Mouse (Mus musculus) adipocyte (in vitro differentiated cells): ENCODE measurements around the gene Olfr524.

Source experiments
- DNase-seq: peaks from one replicate; pipeline ENCODE4 v3.0.0-alpha.2; 2016; ENCODE audit warnings: low spot score

The Olfr524 gene

DNA sequence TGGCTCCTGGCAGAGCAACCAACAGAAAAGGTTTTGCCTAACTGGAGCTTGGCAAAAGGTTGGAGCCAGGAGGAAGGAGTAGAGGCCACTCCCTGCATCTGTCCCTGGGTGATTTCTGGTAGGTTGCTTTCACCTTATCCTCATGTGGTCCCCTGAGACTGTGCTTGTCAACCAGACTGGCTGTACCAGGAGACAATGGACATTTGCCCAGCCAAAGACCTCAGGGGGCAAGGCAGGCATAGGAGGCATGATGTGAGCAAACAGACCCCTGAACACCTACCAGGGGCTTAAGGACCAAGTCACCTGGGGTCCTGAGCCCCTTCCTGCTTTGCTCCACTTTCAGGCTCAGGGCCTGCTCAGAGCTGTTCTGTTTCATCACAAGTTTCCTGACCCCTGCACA, at the start of gene Olfr524:
TSS of gene Olfr524 (minus strand) at position 101 of the 400 bp plus-strand sequence.
- DNase-seq, result no peak

DNA sequence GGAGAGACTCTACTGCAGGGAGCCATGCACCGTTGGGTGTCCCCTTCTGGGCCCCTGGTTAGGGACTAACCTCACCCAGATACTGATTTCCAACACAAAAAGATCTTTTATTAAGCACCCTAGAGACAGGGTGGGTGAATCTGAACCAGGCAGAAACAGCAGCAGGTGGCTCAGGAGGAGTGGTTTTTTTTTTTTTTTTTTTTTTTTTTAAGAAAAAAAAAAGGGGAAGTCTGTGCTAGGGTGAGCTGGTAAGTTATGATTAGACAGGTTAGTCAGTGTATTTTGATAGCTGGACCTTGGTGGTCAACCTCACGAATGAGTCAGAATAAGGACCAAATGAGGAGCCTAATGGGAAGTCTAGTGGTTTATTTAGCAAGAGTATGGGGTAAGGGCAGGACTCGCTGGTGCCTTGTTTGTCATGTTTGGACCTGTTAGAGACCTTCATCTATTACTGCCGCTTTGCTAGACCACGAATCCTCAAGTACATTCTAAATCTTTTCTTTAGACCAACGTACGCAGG, 48.1 kb upstream of the Olfr524 start:
- no peak for DNase-seq

DNA sequence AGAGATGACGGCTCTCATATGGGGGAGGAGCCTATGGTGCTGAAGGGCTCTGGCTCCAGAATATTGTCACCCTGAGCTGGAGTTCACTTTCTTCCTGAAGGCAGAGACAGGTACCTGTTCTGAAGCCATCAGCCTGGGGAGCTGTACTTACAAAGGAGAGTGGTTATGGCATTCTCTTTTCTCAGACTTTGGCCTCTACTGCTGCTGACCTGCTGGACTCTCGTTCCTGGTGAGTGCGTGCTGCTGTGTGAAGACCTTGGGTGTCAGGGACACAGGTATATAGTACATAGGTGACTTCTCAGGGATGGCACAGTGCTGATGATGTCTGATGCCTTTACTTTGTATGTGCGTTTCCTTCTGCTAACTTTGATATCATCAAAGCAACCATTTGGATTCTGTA, 41.5 kb upstream of the Olfr524 start, which contains the start of gene 5830411N06Rik:
TSS of gene 5830411N06Rik (plus strand) at position 69 of the 400 bp plus-strand sequence.
- no peak for DNase-seq

DNA sequence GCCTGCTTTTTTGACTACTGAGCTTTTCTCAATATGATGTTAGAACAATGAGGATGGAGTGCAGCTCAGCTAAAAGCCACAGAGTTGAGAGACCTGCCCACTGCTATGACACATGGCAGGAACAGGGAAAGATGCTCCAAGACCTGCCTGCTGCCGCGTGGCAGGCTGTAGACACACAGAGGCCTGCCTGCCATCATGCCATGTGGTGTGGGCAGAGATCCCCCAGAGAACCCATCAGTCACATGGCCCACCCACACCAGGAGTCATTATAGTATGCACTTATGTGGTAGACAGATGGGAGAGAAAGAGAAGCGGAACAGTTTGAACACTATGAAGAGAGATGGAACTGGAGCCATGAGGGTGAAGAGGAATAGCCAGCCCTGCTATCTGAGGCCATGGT, 27.9 kb upstream of the Olfr524 start:
- no peak for DNase-seq

DNA sequence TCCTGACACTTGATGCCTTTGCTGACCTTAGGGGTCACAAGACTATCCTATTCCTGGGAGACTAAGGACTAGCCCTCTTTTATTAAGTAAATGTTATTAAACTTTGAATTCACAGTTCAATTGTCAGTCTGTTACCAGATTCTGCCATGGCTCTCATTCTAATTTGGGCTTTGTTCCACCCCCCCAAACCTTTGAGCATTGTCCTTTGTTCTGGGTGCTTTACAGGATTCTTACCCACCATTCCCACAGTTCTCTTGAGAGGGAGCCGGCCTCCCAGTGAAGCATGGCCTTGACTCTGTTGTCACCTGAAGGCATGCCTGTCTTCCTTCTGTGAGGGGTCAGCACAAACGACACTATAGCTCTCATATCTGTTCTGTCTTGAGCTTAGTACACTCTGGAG, 25.3 kb upstream of the Olfr524 start:
- no peak for DNase-seq

DNA sequence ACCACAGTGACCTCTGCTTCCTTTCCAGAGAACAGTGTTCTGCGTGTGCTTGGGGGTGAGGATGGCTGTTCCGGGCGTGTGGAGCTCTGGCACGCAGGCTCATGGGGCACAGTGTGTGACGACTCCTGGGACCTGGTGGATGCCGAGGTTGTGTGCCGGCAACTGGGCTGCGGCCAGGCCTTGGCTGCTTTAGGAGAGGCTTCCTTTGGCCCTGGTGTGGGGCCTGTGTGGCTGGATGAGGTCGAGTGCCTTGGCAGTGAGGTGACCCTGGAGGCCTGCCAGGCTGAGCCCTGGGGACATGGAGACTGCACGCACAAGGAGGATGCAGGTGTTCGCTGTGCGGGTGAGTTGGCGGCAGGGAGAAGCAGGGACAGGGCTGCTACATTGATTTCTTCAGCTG, 22.7 kb upstream of the Olfr524 start:
- DNase-seq, result no peak

DNA sequence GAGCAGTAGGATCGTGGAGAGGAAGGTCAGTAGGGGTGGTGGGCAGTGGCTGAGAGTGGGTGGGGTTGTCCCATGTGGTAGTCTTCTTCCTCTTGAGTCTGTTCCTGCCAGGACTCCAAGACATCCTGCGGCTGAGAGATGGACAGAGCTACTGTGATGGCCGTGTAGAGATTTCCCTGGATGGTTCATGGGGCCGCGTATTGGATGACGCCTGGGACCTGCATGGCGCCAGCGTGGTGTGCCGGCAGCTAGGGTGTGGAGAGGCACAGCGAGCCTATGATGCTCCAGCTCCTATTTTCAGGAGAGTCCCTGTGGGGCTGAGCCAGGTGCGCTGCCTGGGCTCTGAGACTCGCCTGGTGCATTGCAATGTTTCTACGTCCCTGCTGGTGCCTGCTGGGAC, 18.4 kb upstream of the Olfr524 start:
- no peak for DNase-seq

DNA sequence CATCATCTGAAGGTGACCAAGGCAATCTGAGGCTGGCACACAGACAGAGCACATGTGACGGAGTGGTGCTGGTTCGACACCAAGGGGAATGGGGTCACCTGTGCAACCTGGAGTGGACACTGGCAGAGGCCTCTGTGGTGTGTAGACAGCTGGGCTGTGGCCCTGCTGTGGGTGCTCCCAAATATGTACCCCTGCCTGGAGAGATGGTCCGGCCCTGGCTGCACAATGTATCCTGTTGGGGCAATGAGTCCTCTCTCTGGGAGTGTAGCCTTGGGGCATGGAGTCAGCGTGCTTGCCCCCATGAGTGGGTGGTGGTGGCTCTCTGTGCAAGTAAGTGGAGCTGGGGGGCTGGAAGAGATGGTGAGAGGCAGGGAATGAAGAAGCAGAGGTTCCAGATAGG, 14.6 kb upstream of the Olfr524 start:
- no peak for DNase-seq

DNA sequence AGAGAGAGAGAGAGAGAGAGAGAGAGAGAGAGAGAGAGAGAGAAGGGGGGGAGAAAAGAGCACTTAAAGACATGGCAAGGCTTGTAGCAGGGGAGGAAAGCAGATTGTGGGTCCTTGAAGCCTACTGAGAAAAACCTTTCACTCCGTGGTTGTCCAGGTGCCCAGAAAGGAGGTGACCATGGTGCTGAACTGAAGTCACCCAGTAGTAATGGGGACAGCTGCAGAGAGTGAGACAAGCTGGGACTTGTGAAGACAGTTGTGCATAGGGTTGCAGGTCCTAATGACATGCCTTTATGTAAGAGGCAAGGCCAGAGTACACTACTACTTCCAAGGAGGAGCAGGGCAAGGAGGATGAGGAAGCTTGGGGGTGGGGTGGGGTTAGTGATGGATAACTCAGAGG, 13.5 kb upstream of the Olfr524 start:
- peak; percentile 19 for DNase-seq

DNA sequence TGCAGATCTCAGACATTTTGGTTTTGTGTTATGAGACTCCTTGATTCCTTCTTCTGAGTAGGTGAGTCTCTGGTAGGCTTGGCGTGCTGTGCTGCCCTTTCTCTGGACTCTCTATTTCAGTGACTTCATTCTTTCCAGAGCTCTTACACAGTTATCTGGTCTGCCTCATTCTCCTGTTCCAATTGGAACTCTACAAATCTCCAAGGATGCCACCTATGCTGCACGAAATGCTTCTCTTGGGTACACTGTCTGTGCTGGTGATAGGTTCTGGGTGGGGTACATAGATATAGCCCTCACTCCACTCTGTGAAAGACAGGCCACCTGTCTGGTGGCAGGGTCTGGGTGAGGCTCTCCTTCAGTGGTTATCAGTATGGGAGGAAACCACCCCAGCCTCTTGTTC, 12.2 kb upstream of the Olfr524 start, which contains the start of gene Cd163l1:
TSS of gene Cd163l1 (plus strand) at position 301 of the 400 bp plus-strand sequence.
- no peak for DNase-seq

DNA sequence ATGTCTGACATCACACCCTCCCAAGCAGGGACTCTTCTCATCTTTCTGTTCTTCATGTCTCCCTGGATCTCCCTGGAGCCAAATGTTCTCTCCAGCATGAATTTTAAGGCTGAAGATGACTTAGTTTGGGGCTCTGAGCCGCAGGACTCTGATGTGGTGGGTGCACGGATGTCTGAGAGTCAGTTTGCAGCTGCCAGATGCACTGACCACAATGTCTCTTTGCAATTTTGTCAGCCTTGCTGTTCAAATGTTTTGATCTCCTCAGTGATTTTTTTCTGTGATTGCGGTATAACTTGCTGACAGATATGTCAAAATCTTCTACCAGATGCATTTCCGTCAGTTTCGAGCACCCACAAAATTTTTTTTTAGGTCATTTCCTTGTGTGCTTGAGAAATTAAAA, 8.1 kb upstream of the Olfr524 start:
- no peak for DNase-seq

DNA sequence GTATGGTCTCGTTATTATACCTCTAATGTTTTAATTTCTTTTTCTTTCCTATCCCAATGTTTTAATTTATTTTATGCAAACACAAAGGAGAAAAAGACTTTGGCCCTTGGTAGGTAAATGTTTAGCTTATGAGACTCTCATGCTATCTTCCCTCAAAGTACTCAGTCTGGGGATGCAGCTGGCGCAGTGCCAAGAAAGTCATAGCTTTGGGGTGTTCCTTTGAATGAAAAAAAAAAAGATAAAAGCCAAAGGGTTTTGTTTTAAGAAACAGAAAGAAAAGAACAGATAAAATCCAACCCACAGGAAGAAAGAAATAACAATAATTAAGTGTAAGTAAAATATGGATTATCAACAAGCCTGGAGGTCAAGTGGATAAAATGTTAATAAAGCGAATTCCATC, 2.9 kb upstream of the Olfr524 start:
- no peak for DNase-seq

DNA sequence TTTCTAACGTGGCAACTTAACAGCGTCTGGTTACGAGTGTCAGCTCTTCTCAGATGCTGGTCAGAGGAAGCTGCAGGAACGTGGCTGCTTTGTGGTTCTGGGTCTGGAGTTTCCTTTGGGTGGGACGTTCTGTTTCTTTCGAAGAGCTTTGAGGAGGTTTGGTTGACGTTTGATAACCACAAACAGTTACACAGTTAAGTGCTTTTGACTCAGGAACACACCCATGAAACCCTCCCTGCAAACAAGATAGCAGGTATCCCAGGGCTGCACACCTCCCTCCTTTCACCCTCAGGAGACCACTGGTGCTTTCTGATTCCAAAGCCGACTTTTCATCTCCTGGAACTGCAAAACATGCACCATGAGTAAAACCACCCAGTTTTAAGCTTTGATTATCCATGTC, 2.4 kb upstream of the Olfr524 start:
- DNase-seq, result no peak

DNA sequence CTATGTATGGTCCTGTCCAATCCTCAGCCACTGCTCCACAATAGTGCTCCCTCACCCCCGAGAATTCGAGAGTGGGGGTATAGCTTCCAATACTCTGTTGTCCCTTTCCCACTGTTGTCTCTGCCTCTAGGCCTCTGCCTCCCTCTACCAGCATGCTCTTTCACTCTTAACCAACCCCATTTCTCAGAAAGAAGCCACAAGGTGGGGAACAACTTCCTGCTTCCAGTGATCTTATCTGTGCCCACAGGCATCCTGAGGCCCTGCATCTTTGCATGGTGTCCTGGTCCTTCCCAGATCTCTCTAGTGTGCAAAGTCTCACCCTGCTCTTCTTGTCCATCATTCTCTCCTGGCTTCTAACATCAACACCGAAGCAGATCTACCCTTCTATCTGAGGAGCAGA, 1.1 kb upstream of the Olfr524 start:
- no peak for DNase-seq

DNA sequence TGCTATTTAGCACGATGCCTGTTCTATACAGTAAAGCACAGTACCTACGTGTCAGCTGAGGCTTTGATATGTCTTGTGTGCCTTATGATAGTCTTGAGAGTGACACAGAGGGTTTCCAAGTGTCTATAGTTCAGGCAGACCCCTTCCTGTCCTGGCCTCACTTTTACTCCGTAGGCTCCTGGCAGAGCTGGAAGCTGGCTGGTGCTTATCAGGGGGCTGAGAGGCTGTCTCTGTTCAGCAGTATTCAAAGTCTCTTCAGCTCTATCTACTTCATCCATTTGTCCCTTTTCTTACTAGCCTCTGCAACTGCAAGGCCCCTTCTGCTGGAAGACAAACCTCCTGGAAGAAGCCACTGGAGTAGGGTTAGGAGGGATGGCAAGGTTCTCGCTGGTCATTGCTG, 4.7 kb downstream of the Olfr524 start:
- DNase-seq, result no peak

DNA sequence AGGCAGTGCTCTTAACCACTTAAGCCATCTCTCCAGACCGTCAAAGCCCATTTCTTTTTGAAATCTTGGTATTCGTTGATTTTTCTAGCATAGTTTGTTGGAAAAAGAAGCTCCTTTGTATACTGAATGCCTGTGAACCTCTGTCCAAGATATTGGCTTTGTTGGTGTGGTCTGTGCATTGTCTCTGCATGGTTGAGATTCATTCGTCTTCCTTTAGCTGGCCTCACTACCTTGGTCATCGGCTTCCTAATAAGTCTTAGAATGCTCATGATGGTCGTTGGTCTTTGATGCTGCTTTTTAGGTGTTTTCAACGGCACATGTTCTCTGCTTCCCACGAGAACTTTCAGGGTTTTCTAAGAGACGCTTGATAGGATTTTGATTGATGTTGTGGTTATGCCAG, 9.8 kb downstream of the Olfr524 start:
- no peak for DNase-seq

DNA sequence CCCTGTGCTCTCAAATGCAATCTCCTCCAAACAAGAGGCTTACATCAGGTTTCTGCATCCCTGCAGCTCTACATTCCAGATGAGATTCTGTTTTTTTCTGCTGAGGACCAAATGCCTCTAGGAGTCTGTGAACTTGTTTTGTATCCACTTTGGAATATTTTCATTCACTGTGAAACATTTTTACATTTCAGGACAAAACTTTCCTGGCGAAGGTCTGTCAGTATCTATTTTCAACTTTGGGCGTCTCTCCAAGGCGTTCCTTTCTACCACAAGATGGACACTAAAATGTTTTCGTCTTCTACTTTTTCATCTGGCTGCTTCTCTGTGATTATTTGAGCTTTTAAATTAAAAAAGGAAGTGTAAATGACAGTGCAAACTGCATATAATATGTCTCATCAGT, 11.7 kb downstream of the Olfr524 start:
- DNase-seq, result no peak

DNA sequence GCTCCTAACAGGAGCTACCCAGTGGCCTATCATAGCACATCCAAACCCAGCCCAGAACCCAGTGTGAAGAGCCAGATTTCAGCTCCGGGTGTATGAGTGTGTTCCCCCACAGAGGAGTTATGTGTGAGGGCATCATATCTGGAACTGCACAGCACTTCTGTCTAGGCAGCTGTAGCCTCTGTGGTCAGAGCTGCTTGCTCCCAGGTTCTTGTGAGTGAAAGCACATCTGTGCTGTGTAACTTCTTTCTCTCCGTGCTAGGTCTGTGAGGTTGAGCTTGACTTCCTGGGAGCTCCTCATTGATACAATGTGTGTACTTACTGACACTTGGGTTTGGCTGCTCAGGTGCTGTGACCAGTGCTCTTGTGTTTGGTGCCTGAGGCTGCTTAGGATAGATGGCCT, 12.9 kb downstream of the Olfr524 start:
- DNase-seq, result no peak

DNA sequence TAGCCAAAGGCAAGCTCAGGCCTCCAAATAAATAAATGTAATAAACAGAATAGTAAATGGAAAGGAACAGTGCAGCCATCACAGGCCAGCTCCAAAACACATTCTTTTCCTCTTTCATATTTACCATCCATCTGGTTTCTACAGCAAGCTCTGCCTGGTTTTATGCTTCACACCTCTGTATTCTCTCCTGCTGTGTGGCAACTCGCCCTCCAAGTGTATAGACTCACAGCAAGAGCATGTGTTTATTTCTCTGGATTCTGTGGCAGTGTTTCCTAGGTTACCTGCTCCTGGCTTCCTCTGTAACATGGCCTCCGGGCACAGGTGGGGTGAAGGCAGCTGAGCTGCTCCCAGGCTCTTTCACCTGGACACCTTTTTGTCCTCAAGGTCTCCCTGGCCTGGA, 13.3 kb downstream of the Olfr524 start:
- DNase-seq, result no peak

DNA sequence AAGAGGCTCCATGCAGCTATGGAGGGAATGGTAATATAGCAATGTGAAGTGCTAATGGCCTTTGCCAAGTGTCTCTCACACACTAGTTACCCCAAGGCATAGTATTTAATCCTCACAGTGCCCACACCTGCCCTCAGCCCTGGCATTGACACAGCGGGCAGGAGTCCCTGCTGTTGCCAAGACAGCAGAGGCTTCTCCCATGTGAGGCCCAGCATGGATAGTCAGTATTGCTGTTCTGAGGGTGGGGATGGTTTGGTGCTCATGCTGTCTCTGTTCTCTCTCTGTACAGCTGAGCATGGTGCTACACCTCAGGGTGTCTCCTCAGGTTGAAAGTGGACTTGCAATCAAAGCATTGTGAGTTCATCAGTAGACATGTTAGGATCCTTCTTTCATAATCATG, 15.3 kb downstream of the Olfr524 start:
- DNase-seq, result no peak

DNA sequence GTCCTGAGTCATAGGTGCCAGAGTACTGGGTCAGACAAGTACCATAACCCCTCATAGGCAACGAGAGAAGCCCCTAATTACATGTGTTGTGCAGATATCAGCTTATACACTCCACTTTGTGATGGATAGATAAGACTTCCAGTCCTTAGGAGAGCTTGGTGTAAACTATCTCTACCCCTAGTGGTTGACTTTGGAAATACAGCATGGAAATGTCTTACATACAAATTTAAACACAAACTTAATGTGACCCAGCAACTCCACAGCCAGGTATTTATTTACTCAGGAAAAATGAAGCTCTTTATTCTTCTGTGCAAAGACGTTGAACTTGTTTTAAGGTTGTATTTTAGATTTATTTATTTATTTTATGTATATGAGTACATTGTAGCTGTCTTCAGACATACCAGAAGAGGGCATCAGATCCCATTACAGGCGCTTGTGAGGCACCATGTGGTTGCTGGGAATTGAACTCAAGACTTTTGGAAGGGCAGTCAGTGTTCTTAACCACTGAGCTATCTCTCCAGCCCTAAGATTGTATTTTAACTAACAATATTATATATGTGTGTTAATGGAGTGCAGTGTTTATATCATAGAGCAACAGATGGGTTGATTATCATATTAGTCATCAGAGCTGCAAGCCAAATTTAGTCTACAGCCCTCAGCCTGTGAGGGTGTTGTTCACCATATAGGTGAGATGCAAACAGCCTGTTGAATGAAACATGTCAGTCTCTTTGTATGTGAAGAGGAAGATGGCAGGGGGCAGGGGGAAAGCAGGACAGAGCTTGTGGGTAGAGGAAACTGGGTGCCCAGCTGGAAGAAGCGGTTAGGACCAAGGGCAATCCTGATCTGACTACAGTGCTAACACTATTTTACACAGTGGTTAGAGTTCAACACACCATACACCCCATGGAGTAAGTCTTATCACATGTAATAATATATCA, 17.1 kb downstream of the Olfr524 start:
- peak; percentile 26 for DNase-seq

DNA sequence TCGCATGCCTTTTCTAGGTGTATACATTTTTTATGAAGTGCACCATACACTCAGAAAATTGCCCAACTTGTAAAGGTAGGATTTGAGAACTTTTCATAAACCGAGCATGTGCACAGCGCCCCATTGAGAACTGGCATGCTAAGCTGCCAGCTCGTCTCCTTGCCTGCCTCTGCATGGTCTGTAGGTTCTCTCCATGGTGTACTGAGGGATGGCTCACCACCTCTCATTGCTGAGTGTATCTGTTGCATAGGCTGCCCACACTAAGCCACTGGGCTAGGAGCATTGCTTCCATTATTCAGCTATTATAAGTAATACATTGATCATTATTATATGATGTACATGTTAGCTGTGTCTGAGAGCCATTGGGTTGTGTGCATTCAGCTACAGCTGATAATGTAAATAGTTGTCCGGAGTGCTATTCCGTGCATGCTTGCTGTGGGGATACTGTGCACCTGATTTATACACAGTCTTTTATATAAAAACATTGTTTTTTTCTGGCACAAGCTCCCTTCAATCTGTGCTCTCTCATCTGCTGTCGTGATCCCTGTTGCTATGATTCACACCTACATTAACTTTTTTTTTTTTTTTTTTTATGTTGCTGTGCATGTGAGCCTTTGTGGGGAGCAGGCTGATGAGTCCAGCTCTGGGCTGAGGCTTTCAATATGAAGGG, 17.9 kb downstream of the Olfr524 start:
- DNase-seq, result no peak
